Mouse (Mus musculus) thymus, adult 18-20 months (tissue): Measurements from ENCODE around the gene Neu2.

Experiments
- DNase-seq, 2 experiments: peaks; one replicate each; pipeline ENCODE4 v3.0.0; 2022; ENCODE audit warnings: mixed read lengths in 2 of 2

The Neu2 gene

DNA sequence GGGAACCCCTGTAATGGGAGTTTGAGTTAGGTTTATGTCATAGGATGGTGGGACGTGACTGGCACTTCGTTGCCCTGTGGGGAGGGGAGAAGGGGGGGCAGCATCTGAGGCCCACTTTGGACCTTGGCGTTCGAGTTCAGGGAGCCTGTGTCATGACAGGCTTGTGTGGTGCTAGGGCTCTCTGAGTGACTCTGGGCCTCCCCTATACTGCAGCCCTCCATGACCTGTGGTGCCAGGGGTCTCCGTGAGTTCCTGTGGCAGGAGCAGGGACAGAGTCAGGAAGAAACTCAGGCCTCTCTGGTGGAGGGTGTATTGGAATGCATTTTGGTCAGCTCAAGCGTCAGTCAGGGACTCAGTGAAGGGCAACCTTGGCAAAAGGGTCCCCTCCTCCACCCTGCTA lies 111.0 kb downstream of the Neu2 start:
- DNase-seq, result no peak

DNA sequence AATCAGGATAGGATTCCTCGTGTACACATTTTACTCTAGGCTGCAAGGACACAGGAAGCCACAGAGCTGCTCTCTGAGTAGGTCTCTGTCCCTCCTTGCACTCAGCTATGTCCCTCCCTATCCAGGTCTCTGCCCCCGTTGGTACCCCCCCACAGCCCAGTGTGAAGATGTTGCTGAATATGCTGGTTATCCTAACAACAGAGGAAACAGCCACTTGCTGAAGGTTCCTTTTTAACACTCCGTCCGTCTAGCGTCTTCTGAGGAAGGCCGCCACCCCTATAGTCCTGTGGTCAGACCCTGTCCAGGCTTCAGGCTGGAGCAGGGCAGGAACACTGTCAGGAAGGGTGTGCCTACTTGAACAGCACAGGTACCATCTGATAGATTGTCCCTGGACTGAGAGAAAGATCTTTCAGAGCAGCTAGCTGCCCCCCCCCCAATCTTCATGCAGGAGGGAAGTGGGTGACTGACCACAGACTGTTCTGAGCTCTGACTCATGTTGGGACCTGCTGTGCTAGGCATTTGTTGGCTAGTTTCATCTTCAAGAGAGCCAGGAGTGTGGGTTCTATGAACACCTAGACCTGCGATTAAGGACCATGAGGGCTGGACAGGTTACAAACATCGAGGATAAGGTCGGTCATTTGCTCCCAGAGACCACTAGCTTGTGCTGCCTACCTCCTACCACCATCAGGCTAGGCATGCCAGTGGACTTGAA lies 111.6 kb downstream of the Neu2 start:
- DNase-seq, result no peak

DNA sequence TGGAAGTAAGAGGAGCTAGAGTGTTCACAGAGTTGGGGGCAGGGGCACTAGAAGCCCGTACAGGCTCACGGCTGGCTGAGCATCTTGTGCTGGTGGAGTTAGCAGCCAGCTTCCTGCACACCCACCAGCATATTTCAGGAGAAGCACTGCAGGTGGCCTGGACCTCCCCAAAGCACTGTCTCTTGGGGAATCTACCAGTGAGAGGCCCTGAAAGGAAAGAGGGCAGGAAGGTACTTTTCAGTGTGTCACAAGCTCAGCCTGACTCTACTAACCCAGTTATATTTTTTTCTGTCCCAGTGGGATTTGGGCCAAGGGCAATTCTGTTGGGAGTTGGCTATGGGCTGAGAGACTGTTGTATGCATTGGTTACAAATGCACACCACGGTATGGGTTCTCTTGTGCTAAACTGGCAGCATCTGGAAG lies 112.2 kb downstream of the Neu2 start:
- peak in 1 of 2 experiments; percentile 64 for DNase-seq

DNA sequence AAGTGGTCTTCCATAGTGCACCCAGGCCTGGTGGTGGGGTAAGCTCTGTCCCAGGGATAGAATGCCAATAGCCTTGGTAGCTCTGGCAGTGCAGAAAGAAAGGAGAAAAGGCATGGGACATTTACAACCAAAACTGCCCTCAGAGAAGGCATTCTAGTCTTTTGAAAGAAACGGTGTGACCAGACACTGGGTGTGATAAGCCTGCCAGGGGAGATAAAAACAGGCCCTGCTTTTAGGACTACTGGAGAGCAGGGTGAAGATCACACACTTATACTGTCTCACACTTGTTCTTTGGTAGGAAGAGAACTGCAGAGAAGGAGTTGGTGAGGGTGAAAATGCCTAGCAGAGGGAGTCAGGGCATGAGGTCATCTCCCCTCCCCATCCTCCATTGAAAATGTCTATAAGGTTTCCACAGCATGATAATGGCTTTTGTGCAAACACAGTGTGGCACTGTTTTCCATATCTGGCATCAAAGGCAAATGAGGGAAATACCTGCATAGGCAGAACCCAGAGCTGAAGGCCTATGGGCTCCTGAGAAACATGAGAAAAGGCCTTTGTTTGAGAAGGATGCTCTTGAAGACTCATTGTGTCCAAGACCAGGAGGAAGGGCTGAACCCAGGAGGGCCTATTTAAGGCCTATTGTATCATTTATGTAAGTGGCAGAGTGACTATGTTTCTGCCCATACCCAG lies 114.4 kb downstream of the Neu2 start:
- DNase-seq, result no peak

DNA sequence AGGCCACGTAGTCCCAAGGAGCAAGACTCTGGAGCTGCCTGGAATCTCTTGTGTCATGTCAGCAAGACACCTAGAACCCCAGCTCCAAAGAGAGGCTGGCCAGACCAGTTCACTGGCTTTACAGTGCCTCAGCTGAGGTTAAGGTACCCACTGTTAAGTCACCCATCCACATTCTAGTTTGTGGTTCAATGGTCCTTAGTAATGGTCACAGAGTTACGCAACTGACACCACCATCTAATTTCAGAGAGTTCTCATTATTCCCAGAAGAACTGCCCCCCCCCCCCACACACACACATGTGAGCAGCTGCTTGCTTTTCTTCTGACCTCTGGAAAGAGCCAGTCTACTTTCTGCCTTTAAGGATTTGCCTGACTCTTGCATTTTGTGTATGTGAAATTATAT lies 115.1 kb downstream of the Neu2 start:
- no peak for DNase-seq

DNA sequence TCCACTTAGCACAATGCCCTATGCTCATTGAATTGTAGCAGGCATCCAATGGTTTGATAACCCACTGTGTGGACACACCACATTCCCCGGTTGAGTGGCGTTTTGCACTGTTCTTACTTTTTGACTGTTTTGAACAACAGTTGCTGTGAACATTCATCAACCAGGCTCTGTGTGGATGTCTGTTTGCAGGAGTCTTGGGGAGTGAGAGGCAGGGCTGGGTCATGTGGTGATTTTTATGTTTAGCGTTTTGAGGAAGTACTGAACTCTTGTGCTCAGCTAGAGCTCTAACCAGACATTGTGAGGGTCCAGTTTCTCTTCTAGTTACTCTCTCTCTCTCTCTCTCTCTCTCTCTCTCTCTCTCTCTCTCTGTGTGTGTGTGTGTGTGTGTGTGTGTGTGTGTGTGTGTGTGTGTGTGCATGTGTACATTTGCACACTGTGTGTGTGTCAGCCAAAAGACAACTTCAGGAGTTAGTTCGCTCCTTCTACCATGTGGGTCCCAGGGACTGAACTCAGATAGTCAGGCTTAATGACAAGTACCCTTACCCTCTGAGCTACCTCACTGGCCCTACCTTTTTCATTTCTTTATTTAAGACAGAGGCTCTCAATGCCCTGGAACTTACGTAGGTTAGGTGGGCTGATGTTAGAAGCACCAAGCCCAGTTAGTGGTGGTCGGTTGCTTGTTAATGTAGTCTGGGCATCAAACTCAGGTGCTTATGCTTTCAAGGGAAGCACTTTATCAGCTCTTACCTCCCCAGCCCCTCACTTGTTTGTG lies 115.8 kb downstream of the Neu2 start:
- DNase-seq, result no peak

DNA sequence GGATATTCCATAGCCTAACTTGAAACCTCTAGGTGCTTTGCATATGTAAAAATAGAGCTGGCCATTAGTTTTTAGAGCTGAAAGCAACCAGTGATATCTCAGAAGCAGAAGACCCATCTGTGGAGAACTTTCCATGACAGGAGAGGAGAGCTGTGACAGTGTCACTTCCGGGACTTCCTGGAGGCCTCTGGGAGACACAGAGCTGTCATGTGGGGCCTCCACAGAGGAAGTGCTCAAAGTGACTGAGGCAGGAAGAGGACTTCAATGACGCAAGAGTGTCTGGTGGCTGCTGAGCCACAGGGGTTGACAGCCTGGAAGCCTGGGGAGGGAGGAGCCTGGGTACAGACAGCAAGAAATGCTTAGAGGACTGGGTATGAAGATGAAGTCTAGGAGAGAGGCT lies 116.7 kb downstream of the Neu2 start:
- DNase-seq, result peak; percentile 76 to 88

DNA sequence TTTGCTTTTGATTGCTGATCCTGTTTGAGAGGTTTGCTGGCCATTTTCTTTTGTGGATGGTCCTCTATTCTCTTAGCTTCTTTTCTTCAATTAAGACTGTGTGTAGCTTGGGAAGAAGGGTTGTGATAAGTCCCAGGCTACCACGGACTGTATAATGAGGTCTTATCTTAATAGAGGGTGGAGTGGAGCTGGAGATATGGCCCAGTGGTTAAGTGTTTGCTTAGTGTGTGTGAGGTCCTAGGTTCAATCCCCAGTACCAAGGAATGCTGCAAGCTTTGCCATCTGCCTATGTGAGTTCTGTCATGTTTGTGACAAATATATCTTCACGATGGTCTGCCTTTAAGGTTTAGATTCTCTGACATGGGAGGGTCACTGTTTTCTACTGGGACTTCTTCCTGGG lies 118.4 kb downstream of the Neu2 start:
- DNase-seq, result no peak

DNA sequence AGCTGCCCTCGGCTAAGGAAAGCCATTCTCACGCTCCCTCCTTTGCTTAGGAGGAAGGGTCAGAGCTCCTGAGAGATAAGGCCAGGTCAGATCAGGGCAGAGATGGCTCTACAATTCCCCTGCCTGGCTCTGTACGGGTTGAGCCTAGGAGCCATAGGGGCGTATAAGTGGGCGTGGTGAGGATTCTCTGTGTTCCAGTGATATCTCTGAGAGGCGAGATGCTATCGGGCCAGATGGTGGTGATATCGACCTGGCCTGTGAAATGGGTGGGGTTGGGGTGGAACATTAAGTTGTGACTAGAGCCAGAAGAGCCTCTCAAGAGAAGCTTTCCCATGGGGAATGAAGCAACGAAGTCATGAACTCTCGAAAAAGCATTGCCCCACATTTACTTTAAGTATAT lies 121.9 kb downstream of the Neu2 start:
- no peak for DNase-seq

DNA sequence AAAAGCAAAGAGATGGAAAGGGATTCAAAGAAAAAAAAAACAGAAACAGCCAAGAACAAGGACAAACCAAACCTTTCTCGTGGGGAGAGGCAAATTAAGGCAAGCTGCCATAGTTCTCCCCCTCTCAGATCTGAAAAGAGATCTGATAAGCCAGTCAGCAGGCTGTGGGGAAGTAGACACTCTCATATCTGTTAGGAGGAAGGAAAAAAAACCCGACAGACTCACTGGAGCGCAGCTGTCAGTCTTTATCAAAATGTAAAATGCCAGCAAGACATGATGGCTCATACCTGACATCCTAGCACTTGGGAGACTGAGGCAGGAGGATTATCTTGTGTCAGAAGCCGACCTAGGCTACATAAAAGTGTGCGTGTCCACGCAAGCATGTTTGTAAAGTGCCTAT lies 122.5 kb downstream of the Neu2 start:
- no peak for DNase-seq

DNA sequence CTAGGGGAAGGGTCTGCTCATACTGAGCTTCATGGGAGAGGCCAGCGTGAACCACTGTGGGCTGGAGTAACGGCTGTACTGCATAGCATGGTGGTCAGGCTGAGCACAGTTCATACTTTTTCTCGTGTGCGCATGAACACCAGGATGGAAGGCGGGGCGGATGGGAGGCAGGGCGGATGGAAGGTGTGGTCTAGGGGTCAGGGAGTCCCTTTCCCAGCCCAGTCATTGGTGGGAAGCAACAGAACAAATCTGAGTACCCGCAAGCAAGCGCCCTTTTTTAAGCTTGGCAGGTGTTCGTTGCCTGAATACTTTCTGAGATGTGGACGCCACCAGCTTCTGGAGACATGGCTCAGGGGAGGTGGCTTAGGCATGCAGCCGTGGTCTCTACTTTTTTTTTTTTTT lies 127.0 kb downstream of the Neu2 start:
- peak in 1 of 2 experiments; percentile 30 for DNase-seq

DNA sequence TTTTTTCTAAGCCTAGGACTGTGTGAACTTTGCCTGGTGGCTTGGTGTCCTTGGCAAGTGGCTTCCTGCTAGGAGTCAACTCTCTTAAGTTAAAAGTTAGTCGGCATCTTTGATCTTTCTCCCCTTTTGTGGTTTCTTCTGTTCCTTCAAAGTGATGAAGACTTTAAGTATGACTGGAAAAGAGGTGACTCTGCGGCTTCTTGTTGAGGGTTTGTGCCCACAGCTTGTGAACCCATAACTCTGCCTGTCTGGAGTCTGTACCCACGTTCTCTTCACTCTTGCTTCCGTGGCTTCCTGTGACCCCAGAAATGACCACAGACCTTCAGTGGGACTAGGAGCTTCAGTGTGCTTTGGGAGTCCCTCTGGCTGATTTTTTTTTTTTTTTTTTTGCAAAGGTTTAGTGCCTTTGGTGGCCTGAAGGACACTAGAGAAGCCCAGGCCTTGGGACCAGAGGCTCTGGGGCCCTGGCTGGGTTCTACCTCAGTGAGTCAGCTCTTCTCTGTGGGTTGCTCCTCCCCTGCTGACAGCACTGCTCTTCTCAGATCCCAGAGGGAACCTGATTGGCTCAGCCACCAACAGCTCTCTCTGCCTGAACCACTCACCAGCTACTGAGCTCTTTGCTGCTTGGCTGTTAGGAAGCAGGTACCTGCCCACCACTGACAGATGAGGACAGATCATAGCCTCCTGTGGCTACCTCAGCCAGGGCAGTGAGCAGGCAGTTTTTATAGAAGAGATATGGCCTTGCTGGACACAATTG lies 127.6 kb downstream of the Neu2 start:
- peak in 1 of 2 experiments; percentile 55 for DNase-seq

DNA sequence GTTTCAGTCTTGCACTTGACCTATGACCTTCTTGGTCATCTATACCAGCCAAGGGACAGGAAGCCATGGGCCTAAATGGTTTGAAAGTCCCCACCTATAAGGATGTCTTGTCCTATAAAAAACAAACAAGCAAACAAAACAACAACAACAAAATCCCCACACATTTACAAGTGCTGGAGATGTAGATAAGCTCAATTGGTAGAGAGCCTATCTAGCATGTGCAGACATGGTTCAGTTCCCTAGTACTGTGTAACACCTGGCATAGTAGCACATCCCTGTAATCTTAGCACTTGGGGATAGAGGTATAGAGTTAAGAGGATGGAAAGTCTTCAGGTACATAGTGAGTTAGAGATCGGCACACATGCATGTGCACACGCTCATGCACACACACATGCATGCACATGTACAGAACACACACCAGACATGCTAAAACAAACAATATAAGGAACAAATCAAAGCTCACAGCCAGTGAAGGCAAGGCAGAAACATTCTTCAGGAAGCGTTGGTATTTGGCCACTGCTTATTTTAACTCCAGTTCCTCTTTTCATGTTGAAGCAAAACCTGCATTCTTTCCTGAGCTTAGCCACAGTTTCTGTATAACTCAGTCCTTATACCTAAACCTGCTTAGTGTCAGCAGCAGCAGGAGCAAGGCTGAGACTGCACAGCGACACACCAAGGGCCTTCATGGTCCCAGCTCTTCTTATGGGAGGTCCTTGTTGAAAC lies 128.3 kb downstream of the Neu2 start:
- DNase-seq, result no peak

DNA sequence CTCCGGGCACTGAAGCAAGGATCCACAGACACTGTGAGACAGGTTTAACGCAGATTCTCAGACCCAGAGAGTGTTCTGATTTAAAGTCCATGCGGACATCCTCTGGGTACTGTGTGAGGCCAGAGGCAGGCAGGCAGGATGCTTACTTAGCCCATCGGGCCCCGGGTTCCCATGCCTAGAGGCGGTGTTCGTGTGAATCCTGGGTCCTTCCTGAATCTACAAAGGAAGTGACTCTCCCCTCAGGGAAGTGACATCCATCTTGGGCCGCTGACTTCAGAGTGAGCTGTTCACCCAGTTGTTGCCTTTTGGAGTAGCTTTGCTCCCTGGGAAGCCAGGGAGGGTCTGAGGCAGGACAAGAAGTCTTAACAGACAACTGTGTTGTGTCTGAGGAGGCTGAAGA lies 130.0 kb downstream of the Neu2 start:
- no peak for DNase-seq

DNA sequence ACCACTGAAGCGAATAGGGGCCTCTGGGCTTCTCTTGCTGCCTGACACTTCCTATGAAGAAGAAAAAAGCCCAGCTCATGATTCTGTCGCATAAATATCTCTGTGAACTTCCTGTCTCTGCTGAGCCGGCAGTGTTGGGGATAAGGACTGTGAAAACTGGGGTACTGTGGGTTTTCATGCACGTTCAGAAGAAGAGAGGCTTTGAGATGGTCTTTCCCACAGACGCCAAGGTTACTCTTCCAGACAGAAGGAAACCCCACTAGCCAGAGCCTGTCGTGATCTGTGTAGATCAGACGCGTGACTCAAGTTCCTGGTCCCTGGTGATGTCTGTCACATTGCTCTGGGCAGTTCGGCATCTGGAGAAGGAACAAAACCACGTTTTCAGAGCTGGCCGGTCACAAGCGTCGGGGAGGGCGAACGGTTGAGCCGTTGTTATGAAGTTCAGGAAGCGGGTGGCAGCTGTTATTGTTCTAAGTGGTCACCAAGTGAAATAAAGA lies 130.5 kb downstream of the Neu2 start:
- no peak for DNase-seq

DNA sequence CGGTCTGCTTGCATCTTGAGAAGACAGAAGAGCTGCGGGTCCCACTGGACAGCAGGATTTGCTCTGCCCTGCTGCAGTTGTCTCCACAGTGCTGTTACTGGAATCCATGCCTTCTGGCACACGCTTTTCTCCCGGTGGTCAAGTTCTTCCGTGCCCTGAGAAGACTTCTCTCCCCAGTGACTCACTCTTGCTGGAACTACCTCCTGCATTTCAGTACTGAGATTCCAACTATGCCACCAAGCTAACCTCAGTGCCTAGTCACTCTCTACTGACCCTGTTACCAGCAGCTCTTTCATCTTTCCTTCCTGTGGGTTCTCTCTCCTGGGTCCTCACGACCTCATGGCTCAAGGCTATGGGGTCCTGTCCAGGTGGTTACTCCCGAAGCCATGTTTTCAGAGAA lies 133.3 kb downstream of the Neu2 start:
- no peak for DNase-seq

DNA sequence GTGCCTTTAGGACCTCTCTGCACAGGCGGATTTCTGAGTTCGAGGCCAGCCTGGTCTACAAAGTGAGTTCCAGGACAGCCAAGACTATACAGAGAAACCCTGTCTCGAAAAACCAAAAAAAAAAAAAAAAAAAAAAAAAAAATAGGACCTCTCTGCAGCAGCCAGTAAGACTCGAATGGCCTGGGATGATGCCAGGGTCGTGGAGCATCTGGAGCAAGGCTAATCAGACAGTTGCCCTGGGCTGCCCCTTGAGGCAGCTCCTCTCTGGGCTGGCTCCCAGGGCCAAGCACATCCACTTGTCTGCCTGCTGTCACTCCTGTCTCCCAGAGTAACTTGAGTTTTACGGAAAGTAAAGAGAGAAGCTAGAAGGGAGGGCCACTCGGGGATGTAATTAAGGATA lies 135.4 kb downstream of the Neu2 start:
- no peak for DNase-seq

DNA sequence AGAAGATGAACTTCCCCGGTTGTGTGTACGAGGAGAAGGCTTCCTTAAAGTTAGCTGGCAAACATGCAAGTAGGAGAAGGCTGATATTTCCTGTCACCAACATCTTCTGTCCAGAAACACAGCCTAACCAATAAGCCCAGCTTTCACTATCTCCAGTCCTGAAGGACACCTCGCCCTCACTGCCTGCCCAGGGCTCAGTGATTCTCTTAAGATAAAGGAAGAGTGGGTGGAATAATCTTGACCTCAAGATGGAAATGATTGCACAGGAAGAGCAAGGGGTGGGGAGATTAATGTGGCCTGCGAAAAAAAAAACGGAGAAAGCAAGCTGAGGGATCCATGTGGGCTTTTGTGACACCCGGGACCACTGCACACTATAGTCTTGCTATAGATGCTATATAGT lies 136.1 kb downstream of the Neu2 start:
- no peak for DNase-seq
